Mouse (Mus musculus) heart, adult 11 months (tissue): ENCODE data around the gene Myl4.
"Not testable (repeated sequence)": the region's sequence is repeated elsewhere in the genome, so short reads cannot be mapped to it uniquely, and the experiment has no call there.

Source experiments
- DNase-seq: peaks from one replicate; pipeline ENCODE4 v3.0.0; 2022

Myl4 gene

DNA sequence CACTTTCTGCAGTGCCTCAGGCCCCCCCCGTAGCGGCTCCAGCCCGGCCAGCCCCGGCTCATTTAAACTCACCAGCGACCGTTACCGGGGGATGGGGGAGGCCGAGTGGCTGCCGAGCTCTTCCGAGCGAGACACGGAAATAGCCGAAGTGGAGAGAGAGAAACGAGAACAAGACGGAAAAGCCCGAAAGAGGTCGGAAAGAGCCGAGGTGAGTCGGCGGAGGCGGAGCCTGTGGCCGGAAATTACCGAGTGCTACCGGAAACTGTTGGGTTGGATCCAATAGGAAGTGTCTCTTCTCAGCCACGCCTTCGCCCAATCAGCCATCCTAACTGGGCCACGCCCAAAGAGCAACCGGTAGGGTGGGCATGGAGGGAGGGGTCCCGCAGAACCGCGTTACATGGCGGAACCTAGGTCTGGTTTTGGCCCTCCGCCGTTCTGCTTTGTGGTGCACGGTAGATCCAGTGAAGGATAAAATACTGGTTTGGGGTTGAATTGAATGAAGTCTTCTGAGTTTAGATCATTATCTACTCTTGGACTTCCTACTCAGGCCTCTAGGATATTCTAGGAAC, at the start of gene Myl4, which contains the start of gene Cdc27:
TSS of gene Myl4 (plus strand) at position 258 of the 569 bp plus-strand sequence.
TSS of gene Cdc27 (minus strand) at position 215 of the 569 bp plus-strand sequence.
- DNase-seq = peak; percentile 99

DNA sequence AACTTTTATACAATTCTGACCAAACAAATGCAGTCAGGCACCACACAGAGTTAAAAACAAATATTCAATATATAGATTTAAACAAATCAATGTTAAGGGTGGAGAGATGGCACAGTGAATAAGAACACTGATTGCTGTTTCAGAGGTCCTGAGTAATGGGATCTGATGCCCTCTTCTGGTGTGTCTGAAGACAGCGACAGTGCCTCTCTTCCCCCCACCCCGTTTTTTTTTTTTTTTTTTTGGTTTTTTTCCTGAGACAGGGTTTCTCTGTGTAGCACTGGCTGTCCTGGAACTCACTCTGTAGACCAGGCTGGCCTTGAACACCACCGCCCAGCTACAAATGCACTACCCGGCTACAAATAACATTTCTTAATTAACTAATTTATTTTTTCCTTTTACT, 42.0 kb upstream of the Myl4 start:
- no peak for DNase-seq

DNA sequence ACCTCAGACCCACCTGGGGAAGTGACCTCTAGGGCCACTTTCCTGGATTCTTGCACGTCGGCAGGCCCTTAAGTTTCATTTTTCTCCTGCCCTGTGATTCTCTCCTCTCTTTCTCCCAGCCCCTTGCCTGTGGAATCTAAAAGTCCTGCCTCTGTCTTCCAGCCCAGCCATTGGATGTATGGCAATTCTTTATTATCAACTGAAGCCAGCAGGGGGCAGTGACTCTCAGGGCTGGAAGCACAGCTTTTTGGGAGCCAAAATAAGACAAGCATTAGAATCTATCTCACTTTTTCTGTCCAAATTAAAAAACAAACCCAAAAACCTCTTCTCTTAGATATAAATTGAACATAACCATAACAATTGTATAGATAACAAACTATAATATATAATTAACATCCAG, 39.9 kb upstream of the Myl4 start:
- no peak for DNase-seq

DNA sequence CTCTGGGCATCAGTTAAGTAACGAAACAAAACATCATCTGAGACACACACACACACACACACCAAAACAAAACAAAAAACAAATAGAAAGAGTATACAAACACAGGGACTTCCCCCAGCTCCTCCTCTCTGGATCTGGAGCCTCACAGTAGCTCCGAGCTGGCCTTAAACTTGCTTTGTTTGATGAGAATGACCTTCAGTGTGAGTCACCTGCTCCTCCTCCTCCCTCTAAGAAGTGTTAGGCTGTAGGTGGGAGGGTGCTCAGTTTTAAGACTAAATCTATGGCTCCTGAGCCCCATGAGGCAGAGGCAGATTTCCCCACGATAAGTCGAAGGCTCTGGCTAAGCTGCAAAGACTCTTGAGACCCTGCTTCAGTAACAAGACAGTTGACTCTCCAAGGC, 38.0 kb upstream of the Myl4 start:
- no peak for DNase-seq

DNA sequence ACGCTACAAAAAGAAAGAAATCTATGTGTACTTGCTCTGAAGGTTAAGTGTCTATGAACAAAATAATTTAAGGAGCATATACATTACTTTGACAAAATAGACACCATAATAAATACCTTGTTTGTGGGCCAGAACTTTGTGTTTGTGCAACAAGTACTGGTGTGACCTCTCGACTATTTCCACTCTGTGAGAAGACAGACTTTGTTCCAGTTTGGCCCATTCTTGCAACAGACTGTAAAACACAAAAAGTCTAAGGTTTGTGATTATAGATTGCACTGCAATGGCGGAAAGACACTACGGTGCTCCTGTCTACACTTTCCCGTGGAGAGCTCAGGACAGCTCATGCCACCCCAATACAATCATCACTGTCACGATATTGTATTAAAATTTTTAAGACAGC, 24.5 kb upstream of the Myl4 start:
- no peak for DNase-seq

DNA sequence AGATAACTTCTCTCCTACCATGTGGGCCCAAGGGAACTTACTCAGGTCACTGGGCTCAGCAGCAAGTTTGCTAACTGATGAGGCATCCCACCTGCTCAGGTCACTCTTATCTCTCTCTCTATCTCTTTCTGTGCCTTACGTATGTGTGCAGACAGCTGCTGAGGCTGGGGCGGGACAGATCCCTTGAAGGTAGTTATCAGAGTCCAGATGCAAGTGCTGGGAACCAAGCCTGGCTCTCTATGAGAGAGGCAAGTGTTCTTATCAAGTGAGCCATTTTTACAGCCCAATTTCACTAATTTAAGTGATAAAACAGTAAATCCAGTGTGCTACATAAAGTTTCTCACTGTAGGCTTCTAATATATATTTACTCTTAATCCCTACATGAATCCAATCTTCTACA, 13.6 kb upstream of the Myl4 start:
- DNase-seq = no peak

DNA sequence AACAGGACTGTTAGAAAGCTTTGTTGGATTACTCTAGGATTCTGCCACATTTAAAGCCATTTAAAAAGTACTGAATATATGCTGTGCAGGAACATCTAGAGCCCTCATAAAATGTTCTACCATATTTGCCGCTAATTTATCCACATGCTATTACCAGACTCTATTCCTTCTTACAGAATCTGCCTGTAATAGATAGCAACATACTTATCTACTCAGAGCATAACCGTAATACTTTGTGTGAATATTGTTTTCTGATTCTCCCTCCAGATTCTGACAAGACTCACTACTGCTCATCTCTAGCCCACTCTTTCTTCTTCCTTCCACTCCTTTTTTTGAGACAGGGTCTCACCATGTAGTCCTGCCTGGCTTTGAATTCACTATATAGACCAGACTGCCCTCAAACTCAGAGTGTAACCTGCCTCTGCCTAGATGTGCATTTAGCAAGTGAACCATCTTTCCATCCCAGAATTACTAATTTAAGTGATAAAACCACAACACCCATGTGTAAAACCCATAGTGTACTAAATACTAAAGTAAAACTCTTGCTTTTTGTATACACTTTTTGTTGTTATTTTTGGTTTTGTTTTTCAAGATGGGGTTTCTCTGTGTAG, 12.4 kb upstream of the Myl4 start:
- no peak for DNase-seq

DNA sequence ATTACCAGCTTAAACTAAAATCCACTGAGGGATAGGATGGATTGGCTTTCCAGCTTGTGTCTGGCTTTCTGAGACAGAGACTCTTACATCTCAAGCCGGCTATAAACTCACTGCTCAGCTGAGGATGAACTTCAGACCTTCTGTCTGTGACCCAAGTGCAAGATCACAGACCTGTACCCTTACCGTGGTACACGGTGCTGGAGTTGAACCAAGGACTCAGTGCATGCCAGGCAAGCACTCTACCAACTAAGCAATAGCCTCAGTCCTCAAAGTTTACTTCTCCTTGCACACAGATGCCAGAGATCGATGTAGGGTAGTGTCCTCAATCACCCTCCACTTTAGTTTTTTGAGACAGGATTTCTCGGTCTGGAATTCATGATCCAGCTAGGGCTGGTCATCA, 10.7 kb upstream of the Myl4 start:
- DNase-seq = no peak

DNA sequence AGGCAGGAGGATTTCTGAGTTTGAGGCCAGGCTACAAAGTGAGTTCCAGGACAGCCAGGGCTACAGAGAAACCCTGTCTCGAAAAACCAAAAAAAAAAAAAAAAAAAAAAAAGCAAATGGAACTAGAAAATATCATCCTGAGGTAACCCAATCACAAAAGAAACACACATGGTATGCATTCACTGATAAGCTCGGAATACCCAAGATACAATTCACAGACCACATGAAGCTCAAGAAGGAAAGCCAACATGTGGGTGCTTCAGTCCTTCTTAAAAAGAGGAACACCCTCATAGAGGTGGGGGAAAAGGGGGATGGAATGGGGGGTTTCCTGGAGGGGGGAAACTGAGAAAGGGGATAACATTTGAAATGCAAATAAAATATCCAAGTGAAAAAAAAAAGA, 7.1 kb upstream of the Myl4 start:
- DNase-seq = not testable (repeated sequence)

DNA sequence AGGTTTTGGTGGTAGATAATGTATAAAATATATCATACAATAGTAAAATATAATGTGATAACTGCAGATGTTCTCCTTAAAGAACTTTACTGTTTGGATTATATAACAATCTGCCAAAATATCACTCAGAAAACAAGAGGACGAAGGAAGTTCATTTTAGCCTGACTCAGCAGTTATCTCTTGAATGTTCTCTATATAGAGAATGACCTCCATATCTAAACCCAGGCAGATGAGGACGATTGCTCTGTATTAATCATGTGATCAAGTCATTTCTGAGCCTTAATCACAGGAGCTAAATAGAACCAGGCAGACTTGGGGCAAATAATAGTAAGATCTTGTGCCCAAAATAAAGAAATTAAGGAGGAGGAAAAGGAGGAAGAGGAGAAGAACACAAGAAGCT, 6.0 kb upstream of the Myl4 start:
- DNase-seq = no peak

DNA sequence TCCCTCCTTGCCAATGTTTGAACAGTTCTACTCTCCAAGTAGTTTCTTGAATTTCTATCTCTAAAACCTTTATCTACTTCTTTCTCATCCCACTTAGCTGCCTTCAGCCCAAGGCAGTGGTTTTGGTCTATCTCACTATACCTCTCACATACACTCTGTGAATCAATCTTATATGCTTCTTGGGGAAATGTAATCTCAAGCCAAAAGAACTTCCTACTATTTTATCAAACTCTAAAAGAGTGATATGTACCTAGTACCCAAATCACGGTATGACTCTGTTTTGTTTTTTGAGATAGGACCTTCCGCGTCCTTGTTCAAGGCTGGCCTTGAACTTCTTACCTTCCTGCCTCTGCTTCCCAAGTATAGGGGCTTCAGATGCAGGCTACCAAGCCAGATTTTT, 3.0 kb upstream of the Myl4 start:
- no peak for DNase-seq

DNA sequence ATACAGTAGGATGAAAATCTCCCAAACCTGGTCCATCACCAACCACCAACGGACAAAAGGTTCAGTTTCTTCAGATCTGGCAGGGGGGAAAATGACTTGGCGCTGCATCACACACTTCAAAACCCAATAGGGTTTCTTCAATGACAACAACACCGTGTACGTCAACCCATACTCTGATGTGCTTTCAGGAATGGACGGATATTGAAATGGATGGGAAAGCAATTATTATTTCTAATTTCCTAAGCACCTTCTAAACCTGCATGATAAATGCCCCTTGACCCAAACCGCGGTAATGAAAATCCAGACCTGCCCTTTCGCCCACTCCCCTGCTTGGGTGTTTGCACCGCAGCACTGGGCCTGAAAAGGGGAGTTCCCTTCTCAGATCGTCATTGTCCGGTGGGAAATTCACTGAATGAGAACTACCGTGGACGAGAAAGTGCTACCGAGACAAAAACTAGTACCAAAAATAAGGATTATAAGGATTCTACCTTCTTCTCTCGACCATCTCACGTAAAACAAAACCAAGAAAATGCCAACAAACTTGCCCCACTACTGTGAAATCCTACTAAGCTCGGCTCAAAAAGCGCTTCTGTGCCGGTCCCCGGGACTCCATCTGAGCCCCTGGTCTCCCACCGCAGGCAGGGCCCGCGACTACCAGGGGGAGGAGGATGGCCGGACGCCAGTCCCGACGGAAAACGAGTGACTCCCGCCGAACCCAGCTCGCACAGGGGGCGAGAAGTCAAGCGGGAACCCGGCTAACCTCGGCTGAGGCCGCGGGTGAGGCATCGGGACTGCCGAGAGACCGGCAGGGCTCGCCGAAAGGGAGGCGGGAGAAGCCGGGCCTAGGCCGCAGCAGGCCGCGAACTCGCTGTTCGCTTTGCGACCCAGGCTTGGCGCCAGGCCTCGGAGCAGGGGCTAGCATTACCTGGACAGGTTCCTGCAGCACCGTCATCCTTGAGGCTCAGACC, 741 bp upstream of the Myl4 start:
- no peak for DNase-seq

DNA sequence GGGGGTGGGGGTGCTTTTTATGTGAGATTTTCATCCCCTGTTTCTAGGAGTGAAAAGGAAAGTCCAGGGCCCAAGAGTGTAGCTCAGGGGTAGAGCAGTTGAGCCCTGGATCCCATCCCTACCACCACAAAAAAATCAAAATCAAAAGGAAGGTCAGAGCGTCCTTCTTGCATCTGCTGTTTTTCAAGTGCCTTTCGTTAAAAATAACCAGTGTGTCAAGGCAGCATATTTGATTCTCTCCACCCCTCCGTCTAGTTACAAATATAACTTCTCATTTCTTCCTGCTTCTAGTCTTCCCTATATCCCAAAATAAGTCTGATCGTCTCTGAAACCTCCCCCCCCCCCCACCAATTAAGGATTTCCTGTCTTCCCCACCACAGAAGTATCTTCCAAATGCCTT, 7.6 kb downstream of the Myl4 start:
- DNase-seq = no peak

DNA sequence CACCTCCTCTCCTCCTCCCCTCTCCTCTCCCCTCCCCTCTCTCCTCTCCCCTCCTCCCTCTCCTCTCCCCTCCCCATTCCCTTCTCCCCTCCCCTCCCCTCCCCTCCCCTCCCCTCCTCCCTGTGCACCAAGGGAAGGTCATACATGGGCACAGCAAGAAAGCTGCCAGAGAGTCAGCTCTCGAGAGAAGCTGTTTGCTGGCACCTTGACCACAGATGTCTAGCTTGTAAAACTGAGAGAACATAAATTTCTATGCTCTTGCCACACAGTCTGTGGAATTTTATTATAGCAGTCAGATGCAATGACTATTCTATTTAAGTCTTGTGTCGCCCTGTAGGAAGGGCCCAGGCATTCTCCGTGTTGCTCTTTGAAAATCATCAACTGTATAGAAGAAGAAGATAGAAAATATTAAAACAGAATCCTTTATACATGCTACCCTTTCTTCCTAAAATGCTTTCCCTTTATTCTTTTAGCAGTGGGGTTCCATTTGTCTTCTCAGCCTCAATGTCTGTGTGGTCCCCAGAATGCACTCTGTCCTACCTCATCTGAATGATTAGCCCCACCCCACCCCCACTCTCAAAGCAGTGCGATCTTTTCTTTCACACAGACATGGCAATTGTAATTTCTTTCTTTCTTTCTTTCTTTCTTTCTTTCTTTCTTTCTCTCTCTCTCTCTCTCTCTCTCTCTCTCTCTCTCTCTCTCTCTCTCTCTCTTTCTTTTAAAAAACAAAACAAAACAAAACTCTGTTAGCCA, 8.4 kb downstream of the Myl4 start:
- DNase-seq = peak; percentile 83

DNA sequence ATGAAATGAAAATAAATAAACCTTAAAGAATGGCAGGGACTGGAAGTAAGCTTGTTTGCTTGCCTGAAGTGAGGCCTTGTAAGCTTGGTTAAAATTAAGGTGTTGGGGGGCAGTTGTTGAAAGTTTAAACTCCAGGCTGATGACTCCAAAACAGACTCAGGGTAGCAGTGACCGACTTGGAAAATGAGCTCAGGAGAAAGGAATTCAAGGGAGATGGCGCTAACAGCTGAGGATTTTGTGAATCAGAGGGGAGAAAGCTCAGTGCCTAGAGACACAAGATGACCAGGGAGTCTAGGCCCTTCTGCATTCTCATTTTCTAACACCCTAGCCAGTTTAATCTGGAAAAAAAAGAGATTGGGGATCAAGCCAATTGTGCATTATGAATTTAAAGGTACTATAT, 10.5 kb downstream of the Myl4 start:
- DNase-seq = peak; percentile 75

DNA sequence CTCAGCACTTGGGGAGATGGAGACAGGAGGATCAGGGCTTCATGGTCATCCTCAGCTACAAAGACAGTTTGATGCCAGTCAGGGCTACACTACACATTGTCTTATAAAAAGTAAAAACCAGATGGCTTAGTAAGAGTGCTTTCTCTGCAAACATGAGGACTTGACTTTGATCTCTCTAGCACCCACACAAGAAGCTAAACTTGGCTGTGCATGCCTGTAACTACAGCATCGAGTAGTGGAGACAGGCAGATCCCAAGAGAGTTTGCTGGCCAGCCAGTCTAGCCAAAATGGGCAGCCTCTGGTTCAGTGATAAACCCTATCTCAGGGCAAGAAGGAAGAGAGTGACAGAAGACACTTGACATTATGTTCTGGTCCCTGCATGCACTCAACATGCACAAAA, 13.0 kb downstream of the Myl4 start:
- peak; percentile 88 for DNase-seq

DNA sequence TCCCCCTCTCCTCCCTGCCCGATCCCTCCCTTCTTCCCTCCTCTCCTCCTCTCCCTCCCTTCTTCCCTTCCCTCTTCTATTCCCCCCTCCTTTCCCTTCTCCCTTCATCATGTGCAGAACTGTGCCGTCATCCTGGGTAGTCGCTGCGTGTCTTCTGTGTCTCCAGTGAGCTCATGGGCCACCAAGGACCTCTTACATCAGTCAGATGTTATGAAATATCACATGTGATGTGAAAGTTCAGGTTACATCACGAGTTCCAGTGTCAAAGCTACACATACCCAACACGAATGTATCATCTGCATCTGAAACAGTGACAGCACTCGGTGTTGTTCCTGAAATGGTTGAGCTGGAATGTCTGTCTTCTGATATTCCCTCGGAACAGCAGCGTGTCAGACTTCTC, 14.7 kb downstream of the Myl4 start:
- peak; percentile 69 for DNase-seq

DNA sequence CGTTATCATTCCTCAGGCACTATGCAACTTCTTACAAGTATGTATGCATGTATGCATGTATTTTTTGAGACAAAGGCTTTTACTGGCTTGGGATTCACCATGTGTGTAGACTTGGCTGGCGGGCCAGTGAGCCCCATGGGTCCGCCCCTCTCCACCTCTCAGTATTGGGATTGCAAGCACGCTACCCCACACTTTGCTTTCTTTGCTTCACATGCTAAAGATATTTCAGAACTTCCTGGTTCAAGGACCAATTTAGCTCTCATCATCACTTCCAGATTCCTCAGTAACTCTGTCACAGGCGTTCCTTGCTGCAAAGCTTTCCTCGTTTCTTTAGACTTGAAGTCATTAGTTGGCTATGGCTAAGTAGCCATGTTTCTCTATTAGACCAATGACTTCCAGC, 15.6 kb downstream of the Myl4 start:
- peak; percentile 73 for DNase-seq

DNA sequence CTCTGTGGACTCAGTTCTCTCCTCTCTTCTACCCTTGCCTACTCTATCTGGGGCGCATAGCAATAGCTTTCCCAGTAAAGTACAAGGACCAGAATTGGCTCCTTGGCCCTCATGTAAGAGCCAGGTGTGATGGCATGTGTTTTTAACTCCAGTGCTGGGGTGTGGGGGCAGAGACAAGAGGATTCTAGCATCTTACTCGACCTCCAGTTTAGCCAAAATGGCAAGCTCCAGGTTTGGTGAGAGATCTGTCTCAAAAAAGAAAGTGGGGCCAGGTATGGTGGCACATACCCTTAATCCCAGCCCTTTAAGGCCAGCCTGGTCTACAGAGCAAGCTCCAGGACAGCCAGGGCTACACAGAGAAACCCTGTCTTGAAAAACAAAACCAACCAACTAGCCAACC, 16.3 kb downstream of the Myl4 start:
- peak; percentile 73 for DNase-seq

DNA sequence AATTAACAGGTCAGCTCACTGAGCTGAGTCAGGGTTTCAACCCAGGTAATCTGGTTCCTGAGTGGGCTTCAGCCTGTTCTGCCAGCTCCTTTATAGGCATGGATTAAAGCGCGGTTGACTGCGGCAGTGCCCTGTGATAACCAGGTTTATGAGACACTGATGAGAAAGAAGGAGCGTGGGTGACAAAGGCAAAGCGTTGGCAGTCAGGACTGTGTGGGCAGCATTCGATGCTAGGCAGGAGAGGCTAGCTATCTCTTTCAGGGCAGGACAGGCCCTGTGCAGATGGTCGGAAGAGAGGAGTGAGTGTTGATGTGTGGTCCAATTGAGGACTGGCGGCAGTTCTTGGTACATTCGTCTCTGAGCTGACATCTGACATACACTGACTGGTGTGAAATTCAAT, 17.3 kb downstream of the Myl4 start:
- peak; percentile 87 for DNase-seq

DNA sequence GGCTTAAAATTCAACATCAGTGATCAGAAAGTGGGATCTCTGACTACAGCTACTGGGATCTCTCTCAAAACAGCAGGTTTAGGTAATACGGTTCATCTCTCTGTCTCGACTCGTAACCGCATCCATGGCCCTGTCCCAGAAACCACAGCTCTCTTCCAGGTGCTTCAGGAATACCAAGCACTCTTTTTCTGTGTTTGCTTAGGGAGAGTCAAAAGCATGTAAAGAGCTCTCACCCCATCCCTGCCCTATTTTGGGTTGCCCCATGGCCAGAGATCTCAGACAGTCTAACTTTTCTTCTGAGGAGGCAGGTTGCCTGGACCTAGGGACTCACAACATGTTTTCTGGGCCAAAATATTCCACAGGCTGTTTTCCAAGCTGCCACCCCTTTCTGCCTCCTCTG, 17.9 kb downstream of the Myl4 start:
- DNase-seq = peak; percentile 74

DNA sequence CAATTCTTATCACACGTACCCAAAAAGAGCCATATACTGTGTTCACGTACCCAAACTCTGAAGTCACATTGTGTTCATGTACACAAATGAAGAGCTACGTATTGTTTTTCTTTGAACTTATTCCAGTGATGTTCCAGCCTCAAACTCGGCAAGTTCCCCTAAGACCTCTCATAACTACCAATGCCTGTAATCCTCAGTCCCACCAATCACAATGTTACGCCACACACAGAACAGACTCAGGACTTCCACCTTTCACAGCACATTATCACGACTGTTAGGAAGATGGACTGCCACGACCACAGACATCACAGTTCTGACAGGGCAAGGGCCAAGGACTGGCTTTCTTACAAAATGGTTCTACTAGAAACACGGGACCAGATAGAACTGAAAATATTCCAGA, 20.1 kb downstream of the Myl4 start:
- peak; percentile 79 for DNase-seq

DNA sequence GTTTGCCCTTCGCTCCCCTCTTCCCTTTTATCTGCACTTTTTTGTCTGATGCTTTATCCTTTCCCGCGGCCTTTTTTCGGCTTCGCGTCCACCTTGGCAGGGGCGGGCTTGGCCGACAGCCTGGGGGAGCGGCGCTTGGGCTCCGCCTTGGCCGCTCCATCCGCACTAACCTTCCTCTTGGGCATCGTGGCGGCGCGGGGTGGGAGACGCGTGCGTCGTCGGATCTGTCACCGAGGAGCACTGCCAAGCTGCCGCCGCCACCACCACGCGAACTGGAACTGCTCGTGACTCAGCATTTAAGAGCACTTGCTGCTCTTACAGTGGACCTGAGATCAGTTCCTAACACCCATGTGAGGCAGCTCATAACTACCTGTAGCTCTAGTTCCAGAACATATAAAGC, 20.9 kb downstream of the Myl4 start:
- DNase-seq = peak; percentile 94
